Mouse (Mus musculus) midbrain, embryonic 16.5 days (tissue): ENCODE data around the gene Med14. TPM values are rescaled to one million over a fixed set of nuclear protein-coding genes. Genes with fewer than 3 reads are reported as not detected.

Experiments used
- polyA plus RNA-seq: library from polyadenylated mRNA; unstranded; fragments of >200 nt; fragmentation: Nextera tagmentation; extraction: Ambion mirVana; gene quantifications from 2 replicates; pipeline ENCODE4 v1.2.1, GENCODE M21; 2015

Gene Med14
- polyA plus RNA-seq, 1 experiment from 2014 or later, result 11.8 TPM

Other genes with a start within 250 kb of the Med14 start
- gene Atp6ap2, start 174.3 kb downstream of the Med14 start, polyA plus RNA-seq, result 216 and 229 TPM in 2 replicates
- gene 1810030O07Rik, start 88.4 kb downstream of the Med14 start, polyA plus RNA-seq, result 25.1 and 26.4 TPM in 2 replicates